Mouse (Mus musculus) thymus, adult 2 months (tissue): ENCODE measurements around the gene Tmem62.
"Not testable (repeated sequence)": the region's sequence is repeated elsewhere in the genome, so short reads cannot be mapped to it uniquely, and the experiment has no call there.

Source experiments
- CTCF ChIP-seq: fragments of 200-500 bp; IDR thresholded peaks from 2 replicates; pipeline ENCODE4 v1.5.1; 2012; ENCODE audit warnings: mild to moderate bottlenecking, control low read depth, low read length, moderate library complexity, borderline replicate concordance; ENCODE audit not compliant: control insufficient read depth, poor library complexity, insufficient read depth; ENCODE audit errors: extremely low read depth
- POLR2A ChIP-seq: fragments of 200-500 bp; IDR thresholded peaks from 2 replicates; pipeline ENCODE4 v1.6.1; 2012; ENCODE audit warnings: mild to moderate bottlenecking, low read length, control low read depth, moderate library complexity; ENCODE audit not compliant: control insufficient read depth, poor library complexity, insufficient read depth; ENCODE audit errors: extremely low read depth

DNA sequence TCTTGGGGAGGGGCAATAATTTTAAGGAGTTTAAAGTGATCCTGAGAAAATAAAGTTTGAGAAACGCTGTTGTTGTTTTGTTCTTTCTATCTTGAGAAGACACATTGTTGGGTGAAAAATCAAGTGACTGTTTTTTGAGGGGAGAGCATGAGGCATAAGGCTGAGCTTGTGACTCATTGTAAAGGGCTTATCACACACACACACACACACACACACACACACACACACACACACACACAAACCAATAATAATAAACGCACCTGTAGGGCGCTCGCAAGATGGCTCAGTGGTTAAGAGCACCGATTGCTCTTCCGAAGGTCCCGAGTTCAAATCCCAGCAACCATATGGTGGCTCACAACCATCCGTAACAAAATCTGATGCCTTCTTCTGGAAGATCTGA lies 4.6 kb upstream of the Tmem62 start:
- not testable (repeated sequence) for TF ChIP-seq CTCF, POLR2A
